Mouse (Mus musculus): Measurements from ENCODE around the gene Ppp4r2.

The Ppp4r2 gene

DNA sequence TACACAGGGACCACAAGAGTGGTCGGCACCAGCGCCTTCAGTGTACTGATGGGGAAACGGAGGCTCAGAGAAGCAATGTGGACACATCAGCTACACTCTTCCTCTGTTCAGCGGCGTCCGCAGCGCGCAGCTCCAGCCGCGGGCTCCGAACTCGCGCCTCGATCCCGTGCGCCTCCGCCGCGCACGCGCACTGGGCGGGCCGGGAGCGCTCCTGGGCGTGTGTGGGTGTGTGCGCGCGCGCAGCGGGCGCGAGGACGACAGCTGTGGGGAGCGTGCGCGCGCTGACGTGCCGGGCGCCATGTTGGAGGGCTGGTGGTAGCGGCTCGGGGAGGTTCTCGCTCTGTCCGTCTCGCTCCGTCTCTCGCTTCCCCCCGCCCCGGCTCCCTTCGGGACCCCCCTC is at the start of gene Ppp4r2:
TSS of gene Ppp4r2 (plus strand) at position 268 of the 400 bp plus-strand sequence.
- DNase-seq: peak; percentile 94 to 97

DNA sequence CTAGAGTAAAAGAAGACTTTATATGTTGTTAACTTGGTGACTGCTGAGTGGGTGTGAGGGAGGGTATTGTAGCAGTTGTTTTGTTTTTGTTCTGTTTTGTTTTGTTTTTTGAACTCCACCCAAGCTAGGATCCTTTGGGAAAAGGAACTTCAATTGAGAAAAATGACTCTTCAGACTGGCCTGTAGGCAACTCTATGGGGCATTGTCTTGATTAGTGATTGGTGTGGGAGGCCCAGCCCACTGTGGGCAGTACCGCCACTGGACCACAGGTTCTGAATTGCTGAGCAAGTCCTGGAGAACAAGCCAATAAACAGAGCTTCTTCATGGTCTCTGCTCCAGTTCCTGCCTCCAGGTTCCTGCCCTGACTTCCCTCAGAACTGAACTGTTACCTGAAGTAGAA is 45.7 kb upstream of the Ppp4r2 start:
- DNase-seq: no peak

DNA sequence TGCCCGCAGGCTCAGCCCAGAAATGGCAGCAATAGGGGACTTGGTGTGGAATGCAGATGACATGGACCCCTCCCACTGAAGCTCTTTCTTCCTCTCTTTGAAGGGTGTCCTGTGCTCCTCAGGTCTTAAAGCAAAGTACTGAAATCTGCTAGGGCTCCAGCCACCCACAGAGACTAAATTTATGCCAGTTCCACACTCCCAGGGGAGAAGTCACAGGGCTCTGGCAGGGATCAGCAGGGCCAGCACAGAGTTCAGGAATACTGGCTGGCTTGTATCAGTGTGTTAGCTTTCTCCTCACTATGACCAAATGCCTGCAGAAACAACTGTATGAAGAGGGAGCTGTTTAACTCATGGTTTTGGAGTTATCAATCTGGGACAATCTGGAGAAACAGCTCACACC is 44.3 kb upstream of the Ppp4r2 start:
- DNase-seq: no peak

DNA sequence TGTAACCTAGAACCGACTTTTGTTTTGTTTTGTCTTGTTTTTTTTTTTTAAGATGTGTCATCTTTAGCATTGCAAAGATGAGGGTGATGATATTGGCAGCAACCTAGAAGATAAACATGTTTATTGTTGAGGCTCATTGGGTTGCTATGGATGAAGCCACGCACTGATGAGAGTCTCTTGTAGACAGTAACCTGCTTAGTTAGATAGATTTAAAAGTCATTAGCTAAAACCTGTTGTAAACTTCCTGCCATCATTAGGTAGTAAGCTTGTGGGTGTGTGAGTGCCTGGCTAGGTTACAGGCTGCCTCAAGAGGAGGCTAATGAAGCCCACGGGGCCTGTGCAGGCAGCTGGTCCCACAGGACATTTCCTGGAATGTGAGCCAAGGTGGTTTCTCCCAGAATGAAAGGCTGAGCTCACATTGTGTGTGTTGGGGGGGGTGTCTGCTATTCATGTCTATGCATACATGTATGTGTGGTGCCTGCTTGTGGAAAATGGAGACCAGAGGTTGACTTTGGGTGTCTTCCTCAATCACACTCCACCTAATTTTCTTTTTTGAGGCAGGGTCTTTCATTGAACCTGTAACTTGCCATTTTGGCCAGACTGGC is 41.3 kb upstream of the Ppp4r2 start:
- no peak for DNase-seq

DNA sequence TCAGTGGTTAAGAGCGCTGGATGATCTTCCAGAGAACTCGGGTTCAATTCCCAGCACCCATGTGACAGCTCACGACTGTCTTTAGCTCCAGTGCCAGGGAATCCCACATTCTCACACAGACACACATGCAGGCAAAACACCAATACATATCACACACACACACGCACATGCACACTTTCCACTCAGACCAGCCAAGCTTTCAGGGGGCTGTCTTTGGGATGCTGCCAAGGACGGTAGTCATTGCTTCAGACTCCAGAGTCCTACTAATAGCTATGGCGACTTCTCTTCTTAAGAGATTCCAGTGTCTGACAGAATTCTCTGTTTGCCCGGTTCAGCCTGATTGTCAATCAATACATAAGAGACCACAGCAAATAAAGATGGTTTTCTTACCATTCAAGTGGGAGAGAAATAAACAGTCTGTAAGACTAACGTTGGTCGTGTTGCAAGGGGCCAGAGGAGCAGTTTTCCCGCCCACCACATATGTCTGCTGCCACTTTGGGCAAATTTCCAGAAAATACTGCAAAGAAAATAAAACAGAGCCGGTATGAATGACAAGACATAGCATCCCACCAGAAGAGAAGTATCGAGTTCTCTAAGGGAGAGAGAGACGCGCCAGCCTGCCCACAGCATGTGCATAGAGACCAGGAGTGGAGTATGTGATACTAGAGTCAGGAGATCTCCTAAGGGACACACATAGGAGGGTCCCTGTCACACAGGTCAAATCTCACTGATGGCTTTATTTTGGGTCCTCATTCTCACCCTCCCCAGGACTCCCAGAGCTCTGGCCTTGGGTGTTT is 40.3 kb upstream of the Ppp4r2 start:
- DNase-seq: no peak

DNA sequence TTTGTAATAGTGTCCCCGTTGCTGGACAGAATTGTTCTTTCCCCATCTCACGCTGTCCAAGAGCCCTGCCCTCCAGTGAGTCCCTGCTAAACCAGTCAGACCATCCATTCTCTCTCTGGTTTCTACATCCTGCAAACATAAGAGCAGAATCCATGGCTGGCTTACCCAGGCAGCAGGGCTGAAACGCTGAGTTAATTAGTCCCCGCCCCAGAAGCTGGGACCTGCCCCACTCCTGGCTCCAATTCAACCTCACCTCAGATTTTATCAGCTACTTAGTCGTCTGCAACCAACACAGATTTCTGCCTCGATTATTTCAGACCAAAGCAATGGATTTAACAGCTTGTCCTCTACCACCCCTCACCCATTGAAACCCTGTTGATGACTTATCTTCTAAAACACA is 37.6 kb upstream of the Ppp4r2 start:
- peak; percentile 30 to 60 for DNase-seq

DNA sequence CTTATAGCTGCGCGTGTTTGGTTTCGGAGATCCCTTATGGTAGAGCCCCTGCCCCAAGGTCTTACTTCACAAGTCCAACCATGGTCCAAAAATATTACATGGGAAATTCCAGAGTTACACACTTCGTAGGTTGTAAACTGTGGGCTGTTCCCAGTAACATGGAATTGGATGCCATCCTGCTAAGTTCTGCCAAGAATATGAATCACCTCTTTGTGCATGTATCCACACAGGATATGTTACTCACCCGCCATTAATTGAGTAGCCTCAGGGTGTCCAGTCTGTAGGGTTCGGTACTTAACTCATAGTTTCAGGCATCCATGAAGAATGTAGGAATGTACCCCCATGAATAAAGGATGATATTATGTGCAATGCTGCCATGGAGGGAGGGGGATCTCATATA is 34.1 kb upstream of the Ppp4r2 start:
- DNase-seq: no peak

DNA sequence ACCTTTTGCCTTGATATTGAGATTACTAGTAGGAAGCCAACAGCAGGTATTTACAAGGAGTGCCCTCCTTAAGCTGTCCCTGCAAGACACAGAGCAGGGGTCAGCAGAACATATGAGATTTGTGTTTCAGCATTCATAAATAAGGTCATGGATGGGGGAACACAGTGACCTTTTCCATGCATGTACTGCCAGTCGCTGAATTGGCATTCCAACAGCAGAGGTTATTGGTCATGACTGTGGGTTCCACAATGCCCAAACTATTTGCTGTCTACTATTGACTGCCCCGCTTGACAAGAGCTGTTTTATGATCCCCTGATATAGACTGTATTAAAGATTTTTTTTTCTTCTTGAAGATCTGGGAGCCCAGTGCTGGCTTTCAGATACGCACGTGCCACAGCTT is 33.7 kb upstream of the Ppp4r2 start:
- no peak for DNase-seq

DNA sequence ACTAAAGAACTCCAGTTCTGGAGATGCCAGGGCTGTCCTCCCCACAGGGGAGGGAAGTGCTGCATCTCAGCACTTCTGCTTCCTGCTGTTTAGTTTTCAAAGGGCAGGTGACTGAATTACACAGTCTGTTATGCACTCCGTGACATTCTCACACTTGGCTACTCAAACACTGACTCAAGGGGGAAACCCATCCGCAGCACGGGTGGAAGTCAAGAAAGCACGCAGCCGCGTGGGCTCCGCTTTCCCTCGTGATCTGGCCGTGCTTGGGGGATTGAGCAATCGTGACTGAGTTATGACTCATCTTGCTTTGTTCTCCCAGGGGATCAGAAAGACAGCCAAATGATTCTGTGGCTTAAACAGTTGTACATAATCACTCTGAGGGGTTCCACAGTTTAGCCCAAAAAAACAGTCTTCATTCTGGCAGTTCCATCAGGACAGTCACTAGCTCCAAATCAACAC is 32.9 kb upstream of the Ppp4r2 start:
- peak; percentile 31 to 41 for DNase-seq

DNA sequence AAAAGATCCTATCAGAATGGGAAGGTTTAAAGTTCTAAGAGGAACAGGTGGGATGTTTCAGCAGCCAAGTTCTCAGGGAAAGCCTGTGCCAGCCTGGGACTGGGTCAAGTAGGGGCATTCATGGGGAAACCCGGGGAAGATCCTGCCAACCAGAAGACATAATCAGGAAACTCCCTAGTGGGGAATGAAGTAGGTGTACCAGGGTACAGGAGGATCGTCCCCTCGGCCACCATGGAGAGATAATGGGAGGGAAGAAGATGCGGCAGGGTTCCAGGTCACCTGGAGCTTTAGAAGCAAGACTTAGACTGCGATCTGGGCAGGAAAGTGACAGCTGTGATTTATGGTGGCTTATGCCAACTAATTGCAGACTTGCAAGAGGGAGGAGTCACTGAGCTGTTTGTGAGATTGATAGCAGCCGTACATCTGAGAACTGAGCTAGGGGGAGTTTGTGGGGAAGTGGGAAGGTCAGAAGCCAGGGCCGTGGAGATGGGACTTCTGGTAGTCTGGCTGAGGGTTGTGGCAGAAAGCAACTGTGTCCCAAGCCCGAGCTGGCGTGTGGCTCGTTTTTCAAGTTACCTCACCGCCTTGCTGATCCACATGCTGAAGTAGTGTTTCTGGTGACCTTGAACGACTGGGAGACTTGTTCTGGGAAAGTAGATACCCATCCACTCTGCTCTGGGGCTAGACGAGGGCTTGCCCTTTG is 30.9 kb upstream of the Ppp4r2 start:
- DNase-seq: no peak

DNA sequence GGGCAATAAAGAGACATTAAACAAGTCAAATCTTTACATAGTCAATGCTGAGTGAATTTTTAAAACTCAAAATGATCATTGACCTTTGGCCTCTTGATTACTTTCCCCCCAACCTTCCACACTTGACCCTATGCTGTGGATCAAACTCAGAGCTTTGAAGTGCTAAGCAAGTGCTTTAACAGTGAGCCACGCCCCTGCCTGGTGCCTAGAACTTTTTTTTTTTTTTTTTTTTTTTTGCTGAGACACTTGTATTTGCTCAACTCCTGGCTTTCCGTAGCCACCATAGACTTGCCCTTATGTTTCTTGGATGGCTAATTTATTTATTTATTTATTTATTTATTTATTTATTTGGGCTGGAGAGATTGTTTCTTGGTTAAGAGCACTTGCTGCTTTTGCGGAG is 30.2 kb upstream of the Ppp4r2 start:
- no peak for DNase-seq

DNA sequence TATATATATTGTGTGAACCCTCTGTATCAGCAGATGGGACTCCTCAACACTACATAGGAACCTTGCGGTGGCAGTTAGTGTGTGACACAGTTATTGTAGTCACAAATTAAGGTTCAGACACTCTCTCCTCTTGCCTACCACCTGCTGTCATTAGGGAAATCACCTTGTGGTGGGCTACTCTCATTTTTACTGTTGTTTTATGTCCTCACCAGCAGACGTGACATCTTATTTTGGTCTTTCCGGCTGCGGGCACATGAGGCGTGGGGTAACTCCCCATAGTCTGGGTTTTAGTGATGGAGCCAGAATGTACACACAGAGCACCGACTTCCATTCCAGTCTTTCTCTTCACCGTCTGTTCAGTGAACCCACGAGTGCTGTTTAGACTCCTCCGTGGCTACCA is 26.2 kb upstream of the Ppp4r2 start:
- no peak for DNase-seq

DNA sequence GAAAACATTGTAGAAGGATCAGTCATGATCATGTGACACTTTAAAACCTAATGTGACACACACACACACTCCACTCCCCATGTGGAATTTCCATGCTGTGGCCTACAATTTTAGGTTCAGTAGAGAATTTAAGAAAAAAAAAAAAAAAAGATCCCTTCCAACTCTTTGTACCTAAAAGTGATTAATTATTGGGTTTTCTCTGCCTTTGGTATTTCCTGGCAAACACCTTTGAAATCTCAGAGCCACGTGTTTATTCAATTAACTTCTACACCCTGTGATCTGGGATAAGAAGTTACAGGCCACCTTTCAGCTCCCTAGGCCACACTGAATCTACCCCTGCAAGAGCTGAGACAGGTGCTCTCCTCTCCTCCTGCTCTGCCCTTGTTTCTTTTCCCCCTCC is 25.7 kb upstream of the Ppp4r2 start:
- DNase-seq: no peak

DNA sequence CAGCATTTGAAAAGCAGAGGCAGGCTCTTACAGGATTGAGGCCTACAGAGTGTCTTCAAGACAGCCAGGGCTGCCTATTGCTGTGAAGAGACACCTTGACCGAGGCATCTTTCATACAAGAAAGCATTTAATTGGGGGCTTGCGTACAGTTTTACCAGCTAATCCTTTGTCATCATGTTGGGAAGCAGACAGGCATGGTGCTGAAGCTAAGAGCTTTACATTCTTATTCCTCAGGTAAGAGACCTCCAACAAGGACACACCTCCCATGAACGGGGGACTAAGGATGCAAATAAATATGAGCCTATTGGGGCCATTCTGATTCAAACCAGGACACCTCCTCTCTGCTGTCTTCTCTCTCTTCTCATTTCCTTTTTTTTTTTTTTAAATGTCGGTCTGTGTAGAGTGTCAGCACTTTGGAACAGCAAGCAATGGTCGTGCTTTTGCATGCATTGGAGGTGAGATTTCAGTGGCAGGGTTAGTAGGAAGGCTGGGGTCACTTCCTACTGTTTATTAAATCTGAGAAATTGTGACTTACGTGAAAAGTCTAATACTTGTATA is 25.1 kb upstream of the Ppp4r2 start:
- no peak for DNase-seq

DNA sequence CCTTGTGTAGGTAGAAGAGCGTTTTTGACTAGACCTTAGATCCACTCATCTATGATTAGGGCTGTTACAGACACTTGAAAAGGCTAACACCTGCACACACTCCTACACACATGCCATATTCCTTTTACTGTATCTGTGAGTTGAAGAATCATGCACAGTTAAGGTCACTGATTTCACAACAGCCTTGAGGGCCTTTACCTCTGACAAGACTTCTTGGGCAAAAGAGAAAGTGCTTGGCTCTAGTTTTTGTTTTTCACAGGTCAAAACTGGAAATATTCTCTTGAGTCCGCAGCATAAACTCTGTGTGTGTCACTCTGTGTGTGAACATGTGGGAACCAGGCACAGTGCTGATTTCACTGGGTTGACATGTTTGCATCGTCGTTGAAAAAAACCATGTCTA is 23.3 kb upstream of the Ppp4r2 start:
- no peak for DNase-seq

DNA sequence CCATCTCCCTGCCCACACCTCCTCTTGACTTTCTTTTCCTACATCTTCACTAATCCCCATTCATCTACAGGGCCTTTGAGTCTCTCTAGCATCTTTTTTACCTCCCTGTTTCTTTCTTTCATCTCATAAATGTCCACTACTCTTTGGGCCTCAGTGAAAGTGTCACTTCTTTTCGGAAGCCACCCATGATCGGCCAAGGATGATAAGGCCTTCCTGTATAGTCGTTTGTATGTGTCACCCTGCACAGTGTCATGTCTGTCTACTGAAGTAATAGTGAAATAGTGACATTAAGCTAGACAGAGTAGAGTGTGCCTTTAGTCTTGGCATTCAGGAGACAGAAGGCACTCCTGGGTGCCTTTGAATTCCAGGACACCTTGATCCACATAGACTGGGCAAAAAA is 21.7 kb upstream of the Ppp4r2 start:
- DNase-seq: no peak

DNA sequence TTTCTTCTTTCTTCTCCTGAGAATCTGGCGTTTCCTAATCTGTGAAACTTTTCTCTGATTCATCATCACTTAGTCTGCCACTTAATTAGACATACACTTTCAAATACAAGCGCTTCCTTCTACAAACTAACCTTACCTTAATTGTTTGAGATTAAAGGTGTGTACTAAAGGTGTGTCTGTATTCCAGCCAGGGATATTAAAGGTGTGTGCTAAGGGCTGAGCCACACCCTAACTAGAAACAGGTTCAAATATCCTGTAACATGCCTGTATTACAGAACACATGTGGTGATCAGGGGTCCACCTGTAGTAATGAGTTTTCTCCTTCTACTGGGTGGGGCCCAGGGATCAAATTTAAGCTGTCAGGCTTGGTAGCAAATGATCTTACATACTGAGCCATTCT is 12.1 kb upstream of the Ppp4r2 start:
- no peak for DNase-seq

DNA sequence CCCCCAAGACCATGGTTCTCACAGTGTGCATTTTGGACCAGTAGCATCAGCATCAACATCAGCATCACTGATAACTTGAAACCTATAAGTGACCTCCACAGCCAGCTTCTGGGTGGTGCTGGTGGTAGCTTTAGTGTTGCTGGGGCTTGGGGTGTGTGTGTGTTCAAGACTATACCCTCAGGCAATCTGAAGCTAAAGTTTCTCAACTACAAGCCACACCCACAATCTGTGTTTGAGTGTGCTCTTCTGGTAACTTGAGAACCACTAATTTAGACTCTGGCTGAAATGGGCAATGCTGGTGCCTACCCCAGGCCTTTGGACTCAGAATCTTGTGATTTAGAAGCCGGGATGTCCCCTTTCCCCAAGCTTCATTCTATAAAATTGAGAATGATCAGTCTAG is 10.1 kb upstream of the Ppp4r2 start:
- no peak for DNase-seq

DNA sequence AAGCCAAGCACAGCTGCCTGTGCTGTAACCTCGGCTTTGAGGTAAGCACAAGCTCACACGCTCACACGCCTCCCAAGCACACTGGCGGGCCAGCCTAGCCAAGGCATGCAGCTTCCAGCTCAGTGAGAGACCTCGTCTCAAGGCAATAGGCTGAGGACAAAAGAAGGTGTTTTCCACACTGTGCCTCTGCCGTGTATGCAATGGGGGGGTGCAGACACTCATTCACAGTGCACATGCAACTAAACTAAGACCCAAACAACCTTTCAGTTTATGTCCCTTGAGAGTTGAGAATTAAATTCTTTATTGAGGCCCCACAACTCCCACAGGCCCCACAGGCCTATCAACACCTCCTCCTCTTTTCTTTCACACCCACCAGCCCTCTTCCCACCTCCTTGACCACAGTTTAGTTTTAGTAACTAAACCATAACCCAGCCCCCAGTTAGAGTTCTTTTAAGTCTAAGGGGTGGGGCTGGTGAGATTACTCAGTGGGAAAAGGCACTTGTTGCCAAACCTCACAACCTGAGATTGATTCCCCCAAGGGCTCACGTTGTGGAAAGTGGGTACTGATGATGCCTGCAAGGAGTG is 8.9 kb upstream of the Ppp4r2 start:
- no peak for DNase-seq

DNA sequence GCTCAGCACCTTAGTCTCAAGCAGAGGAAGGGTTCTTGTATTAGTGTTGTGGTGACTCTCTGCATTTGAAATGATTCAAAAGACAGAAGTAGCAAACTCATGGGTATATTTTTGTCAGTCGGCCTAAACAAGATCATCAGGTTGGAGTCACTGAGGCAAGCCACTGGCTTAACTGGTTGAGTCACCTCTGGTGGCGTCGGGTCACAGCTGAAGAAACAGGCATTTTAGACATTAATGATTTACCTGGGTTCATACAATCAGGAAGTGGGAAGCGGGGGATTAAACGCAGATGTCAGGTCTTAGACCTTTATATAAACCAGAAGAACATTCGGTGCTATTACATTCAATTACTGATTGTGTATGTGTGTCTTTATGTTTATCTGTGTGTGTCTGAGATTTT is 7.4 kb upstream of the Ppp4r2 start:
- DNase-seq: peak; percentile 44 to 78

DNA sequence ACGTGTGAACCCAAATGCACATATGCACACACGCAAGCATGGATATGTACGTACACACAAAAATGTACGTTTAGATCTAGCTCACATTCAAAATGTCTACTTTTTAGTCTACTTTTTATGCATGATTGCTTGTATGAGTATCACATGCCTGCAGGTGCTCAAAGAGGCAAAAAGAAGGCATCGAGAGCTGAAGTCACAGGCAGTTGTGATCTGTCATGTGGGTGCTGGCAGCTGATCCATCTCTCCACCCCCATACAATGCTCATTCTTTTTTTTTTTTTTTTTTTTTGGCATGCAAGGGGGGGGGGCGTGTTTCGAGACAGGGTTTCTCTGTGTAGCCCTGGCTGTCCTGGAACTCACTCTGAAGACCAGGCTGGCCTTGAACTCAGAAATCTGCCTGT is 4.9 kb upstream of the Ppp4r2 start:
- no peak for DNase-seq

DNA sequence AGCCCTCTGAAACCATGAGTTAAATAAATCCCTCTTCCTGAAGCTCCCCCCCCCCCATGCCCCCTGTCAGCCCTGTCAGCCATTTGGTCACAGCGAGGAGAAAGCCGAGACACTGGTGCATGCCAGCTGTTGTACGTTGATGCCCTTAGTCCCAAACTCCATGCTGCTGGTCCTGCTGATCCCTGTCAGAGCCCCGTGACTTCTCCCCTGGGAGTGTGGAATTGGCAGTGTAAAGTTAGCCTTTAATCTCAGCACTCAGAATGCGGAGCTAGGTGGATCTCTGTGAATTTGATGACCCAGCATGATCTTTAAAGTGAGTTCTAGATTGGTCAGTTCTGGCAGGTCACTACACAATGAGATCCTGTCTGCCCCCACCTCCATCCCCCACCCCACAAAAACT is 3.7 kb upstream of the Ppp4r2 start:
- DNase-seq: no peak

DNA sequence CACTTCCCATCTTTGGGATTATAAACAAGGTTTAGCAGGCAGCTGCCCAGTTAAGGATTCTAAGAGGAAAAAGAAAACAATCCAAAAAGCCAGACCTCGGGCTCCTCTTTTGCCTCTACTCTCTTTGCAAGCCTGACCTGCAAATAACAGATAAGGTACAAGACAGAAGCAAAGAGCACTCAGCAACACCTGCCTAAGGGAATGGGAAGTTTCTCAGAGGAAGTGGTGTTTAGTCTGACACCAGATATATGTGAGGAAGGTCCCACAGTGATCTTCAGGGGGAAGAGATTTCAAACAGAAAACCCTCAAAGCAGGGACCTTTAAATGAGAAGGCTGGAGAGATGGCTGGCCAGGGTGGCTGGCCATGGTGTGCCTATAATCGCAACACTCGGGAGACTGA is 2.2 kb upstream of the Ppp4r2 start:
- no peak for DNase-seq
